Mouse (Mus musculus): ENCODE measurements around the gene Calcoco1. TPM values are rescaled to one million over a fixed set of nuclear protein-coding genes. Genes with fewer than 3 reads are reported as not detected.

Calcoco1 gene
- total and polyA plus RNA-seq, 3 experiments = 2.9 to 19.0 TPM; not detected in 1

GRCm38 (mm10) chr15:102693600-102693999, 28.4 kb downstream of the Calcoco1 start:
- Histone ChIP-seq H3K27me3 (ENCODE audit: control insufficient read depth in 1 of 2, insufficient read depth in 2 of 2, low read length in 2 of 2) (peaks cover 13 to 16% of the 10 kb centered on the region in 2 experiments), H3K36me3 (ENCODE audit: control insufficient read depth in 1 of 2, insufficient read depth in 2 of 2, low read length in 2 of 2) (no peaks in the 10 kb centered on the region), H3K4me1 (ENCODE audit: control insufficient read depth in 1 of 2, insufficient read depth in 2 of 2, low read length in 2 of 2) (no peaks in the 10 kb centered on the region), H3K27ac (ENCODE audit: control insufficient read depth, low read depth, low read length) (no peak overlapping the region), H3K9me3 (replicated peaks; ENCODE audit: insufficient read depth, low read length) (no peaks in the 10 kb centered on the region), H3K4me3 (ENCODE audit: control insufficient read depth in 1 of 2, insufficient read depth in 1 of 2, low read depth in 2 of 2, low read length in 2 of 2) (no peak overlapping the region), H3K9ac (ENCODE audit: control insufficient read depth, low read depth, low read length, poor library complexity, severe bottlenecking) (no peak overlapping the region), H3K79me2 (ENCODE audit: control insufficient read depth, insufficient read depth, low read length, poor library complexity) (no peaks in the 10 kb centered on the region)
- no peak for DNase-seq (ENCODE audit: low read depth, low spot score)
- TF ChIP-seq E2F4 (IDR thresholded peaks at IDR 0.05; ENCODE audit: borderline replicate concordance, low read depth, low read length) (no peak), KAT2A (conservative IDR thresholded peaks at IDR 0.05; ENCODE audit: low read depth, low read length) (no peak), ZMIZ1 (IDR thresholded peaks at IDR 0.05; ENCODE audit: low read depth, low read length) (no peak), ZC3H11A (IDR thresholded peaks at IDR 0.05; ENCODE audit: low read depth, low read length) (no peak), MYC (IDR thresholded peaks at IDR 0.05; ENCODE audit: low read depth, low read length) (no peak), HCFC1 (IDR thresholded peaks at IDR 0.05; ENCODE audit: low read depth, low read length) (no peak), GATA1 (IDR thresholded peaks at IDR 0.05; ENCODE audit: low read depth, low read length) (no peak), ETS1 (IDR thresholded peaks at IDR 0.05; ENCODE audit: low read depth, low read length) (no peak), USF2 (IDR thresholded peaks at IDR 0.05; ENCODE audit: borderline replicate concordance in 1 of 2, insufficient read depth in 1 of 2, low read depth in 1 of 2, low read length in 2 of 2) (no peak), MXI1 (IDR thresholded peaks at IDR 0.05; ENCODE audit: low read depth, low read length) (no peak), ZKSCAN1 (IDR thresholded peaks at IDR 0.05; ENCODE audit: low read depth, low read length) (no peak), UBTF (IDR thresholded peaks at IDR 0.05; ENCODE audit: borderline replicate concordance, insufficient read depth, low read depth, low read length) (no peak), TAL1 (IDR thresholded peaks at IDR 0.05; ENCODE audit: low read length) (no peak), POLR2AphosphoS5 (IDR thresholded peaks at IDR 0.05; ENCODE audit: borderline replicate concordance, low read depth, low read length) (no peak), GABPA (IDR thresholded peaks at IDR 0.05; ENCODE audit: low read depth, low read length) (no peak), ZNF384 (IDR thresholded peaks at IDR 0.05; ENCODE audit: low read depth, low read length) (no peak), MAX (IDR thresholded peaks at IDR 0.05; ENCODE audit: low read length) (no peak), EP300 (IDR thresholded peaks at IDR 0.05; ENCODE audit: low read depth in 1 of 2, low read length in 2 of 2) (no peak)

DNA sequence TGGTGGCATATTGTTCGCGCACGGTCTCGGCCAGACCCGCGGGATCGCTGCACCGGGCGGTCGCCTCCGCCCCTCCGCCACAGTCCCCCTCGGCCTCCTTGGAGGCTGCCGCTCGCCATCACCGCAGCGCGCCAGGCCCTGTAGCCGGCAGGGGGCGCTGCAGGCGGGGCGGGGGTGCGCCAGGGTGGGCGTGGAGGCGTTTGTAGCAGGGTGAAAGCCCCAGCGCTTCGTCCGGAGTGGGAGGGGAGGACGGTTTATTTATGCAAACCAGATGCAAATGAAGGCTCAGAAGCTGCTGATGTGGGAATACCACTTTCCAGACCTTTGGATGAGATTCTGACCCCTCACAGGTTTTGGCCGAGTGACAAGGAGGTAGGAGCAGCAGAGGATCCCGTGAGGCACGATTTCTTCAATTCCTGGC, 29.0 kb downstream of the Calcoco1 start:
- TF ChIP-seq MAFK (IDR thresholded peaks at IDR 0.05; ENCODE audit: borderline replicate concordance, low read depth, low read length) = no peak
- TF ChIP-seq GATA1 (IDR thresholded peaks at IDR 0.05; ENCODE audit: low read depth, low read length) = no peak
- TF ChIP-seq USF1 (IDR thresholded peaks at IDR 0.05; ENCODE audit: low read depth, low read length) = no peak
- TF ChIP-seq TAL1 (IDR thresholded peaks at IDR 0.05; ENCODE audit: low read length) = no peak
- no peak for TF ChIP-seq TBP (IDR thresholded peaks at IDR 0.05; ENCODE audit: low read depth, low read length)
- no peak for TF ChIP-seq ELF1 (IDR thresholded peaks at IDR 0.05; ENCODE audit: low read depth, low read length)
- DNase-seq (ENCODE audit: low read depth, low spot score) = no peak

More for the DNA sequence above, 29.0 kb downstream of the Calcoco1 start:
- no peaks in the 10 kb centered on the region for H3K4me1 ChIP-seq (ENCODE audit: control insufficient read depth in 1 of 2, insufficient read depth in 2 of 2, low read length in 2 of 2)
- no peaks in the 10 kb centered on the region for H3K9me3 ChIP-seq (replicated peaks; ENCODE audit: insufficient read depth, low read length)
- H3K27ac ChIP-seq (ENCODE audit: control insufficient read depth, low read depth, low read length) = no peak overlapping the region
- H3K27me3 ChIP-seq (ENCODE audit: control insufficient read depth in 1 of 2, insufficient read depth in 2 of 2, low read length in 2 of 2) = peaks cover 14 to 18% of the 10 kb centered on the region in 2 experiments
- no peaks in the 10 kb centered on the region for H3K36me3 ChIP-seq (ENCODE audit: control insufficient read depth in 1 of 2, insufficient read depth in 2 of 2, low read length in 2 of 2)
- H3K79me2 ChIP-seq (ENCODE audit: control insufficient read depth, insufficient read depth, low read length, poor library complexity) = no peaks in the 10 kb centered on the region
- H3K9ac ChIP-seq (ENCODE audit: control insufficient read depth, low read depth, low read length, poor library complexity, severe bottlenecking) = no peak overlapping the region
- H3K4me3 ChIP-seq (ENCODE audit: control insufficient read depth in 1 of 2, insufficient read depth in 1 of 2, low read depth in 2 of 2, low read length in 2 of 2) = no peak overlapping the region

Measured in MEL (cell line).